Mouse (Mus musculus): ENCODE data around the gene C1qtnf4.

Gene C1qtnf4

DNA sequence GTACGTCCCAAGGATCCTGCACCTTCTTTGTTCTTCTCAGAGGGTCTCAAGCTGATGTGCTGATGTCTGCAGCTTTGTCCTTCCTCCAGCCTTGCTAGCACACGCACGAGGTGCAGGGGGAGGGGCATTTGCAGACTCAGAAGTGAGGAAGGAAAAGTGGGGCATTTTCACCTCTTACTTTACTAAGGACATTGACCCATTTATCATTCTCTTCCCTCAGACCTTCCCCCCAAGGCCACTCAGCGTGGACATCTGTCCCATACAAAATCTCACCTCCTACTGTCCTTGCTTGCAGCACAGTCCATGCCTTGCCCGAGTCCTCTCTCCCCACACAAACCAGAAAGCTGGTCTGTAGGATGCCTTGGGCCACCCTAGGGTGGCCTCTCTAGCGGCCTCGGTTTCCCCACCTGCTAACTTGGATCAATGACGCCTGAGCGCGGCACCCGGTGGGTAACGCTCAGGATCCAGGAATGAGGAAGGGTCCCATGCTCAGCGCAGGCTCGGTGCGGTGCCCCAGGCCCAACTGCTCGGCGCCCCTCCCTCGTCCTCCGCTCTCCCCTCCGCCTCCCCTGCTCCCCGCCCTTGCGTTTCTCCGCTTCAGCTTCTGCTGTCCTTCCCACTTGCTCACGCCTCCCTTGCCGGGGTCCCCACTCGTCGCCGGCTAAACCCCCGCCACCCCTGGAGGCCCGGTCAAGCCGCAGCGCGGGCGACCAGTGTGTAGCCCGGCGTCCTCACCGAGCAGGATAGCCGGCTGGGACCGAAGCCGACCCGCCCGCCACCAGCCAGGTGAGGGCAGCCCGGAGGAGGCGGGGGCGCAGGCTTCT lies at the start of gene C1qtnf4:
TSS of gene C1qtnf4 (plus strand) at position 643 of the 824 bp plus-strand sequence.
- peak; percentile 52 to 57 for DNase-seq (ENCODE audit: low spot score in 2 of 2)

DNA sequence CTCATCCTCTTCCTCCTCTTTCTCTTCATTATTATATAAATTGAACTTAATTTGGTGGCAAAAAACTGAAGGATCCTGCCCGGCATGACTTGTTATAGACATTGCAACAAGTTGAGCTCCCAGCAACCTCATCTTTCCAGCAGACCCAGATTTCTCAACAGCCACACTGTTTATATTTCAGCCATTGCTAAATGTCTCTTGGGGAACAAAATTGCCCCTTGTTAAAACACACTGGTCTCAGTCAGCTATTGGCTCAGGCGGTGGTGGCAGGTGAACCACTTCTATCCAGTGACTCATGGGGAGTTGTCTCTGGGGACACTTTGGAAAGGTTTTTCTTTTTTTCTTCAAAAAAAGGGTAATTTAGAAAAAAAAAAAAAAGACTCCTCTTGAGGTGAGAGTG lies 47.0 kb upstream of the C1qtnf4 start:
- DNase-seq (ENCODE audit: low spot score in 2 of 2), result no peak

DNA sequence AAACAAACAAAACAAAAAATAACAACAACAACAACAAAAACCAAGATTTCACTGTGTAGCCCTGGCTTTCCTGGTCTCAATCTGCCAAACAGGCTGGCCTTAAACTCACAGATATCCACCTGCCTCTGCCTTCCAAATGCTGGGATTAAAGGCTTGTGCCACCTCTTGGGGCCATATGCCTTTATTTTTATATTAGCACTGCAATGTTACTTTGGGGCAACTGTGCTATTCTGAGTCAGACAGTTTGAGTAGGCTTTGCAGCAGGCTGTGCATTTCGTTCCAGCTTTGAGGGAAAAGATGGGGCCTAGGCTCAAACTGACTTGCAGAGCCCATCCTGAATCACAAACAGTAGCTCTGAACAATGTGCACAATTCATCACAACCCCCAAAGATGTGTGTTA lies 42.0 kb upstream of the C1qtnf4 start:
- no peak for DNase-seq (ENCODE audit: low spot score in 2 of 2)

DNA sequence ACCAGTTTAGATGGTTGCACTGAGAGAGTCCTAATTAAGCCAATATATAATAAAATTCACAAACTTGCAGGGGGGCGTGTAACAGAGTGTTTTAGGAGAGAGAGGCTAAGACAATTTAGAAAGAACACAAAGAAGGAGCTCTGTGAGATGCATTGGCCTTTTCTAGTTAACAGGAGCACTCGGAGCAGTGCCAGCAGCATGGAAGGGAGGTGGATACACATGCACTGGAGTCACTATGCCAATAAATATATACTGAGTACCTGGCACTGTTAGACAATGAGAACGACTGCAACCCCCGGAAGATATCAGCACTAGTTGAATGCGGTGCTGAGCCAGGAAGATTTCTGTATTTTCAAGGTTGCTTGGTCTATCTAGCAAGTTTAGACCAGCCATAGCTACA lies 41.4 kb upstream of the C1qtnf4 start:
- DNase-seq (ENCODE audit: low spot score in 2 of 2), result no peak

DNA sequence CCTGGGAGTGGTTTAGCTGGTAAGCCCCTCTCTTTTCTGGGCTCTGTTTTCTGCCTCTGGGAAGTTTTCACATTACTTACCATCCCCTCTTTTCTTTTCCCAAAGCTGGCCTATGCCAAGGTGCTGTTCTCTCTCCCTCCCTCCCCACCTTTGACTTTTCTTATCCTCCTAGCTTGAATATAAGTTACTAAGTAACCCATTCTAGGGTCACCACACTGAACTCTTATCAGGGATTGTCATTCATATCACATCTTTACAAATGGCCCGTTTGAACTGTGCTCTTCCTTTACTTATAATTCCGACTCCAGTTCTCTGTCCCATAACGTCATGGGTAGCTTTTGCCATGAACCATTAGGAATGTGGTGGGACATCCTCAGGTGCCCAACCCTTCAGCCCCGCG lies 40.4 kb upstream of the C1qtnf4 start:
- DNase-seq (ENCODE audit: low spot score in 2 of 2), result no peak

DNA sequence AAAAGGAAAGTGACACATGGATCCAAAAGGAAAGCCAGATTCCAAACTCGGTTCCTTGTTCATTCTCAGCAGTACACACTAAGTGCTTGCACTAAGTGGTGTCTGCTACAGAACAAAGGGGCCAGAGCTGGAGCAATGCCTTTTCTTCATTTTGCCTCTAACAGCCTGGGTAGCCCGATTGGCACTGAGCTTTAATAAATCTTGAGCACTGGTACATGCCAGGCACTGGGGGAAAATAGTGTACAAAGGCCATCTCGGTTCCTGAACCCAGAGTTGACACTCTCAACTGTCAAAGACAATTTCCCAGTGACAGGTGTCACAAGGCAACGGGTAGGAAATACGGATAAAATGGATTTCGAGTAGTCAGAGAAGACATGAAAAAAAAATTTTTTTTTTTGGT lies 39.5 kb upstream of the C1qtnf4 start:
- no peak for DNase-seq (ENCODE audit: low spot score in 2 of 2)

DNA sequence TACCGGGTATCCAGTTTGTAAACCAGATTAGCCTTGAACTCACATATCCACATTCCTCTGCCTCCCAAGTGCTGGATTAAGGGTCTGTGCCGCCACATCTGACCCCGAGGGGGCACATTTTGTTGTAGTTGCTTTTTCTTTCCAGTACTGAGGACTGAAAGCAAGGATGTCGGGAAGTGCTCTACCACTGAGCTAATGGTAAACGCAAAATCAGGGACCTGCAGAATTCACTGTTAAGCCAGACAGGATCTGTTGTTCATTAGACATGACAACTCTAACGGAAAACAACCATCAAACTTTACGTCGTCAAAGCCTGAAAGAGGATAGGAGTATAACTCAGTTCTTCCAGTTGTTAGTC lies 39.1 kb upstream of the C1qtnf4 start:
- no peak for DNase-seq (ENCODE audit: low spot score in 2 of 2)

DNA sequence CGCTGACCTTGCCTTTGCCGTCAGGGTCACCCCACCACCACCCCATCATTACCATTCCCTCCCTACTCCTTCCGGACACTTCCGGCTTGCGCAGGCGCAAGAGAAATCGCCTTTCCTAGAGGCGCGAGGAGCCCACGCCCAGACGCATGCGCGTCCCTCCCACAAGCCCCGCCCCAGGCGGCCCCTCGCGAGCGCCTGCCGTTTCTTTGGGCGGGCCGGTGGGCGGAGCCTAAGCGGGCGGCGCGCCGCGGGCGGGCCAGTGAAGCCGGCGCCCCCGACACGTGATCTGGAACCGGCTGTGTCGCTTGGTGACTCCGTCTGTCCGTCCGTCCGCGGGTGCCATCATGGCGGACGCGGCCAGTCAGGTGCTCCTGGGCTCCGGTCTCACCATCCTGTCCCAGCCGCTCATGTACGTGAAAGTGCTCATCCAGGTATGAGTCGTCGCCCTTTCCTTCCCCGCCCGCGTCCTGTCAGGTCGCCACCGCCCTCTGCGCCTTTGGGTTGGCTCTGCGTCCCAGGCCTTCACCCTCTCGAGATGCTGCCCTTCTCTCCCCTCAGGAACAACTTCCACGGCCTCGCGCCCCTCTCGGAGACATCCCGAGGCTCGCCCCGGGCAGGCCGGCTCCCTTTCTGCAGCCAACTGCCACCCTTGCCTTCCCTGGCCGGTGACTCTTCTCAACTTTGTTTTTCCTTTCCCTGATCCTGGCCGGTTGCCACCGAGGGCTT lies 38.5 kb upstream of the C1qtnf4 start, which contains the start of gene Mtch2:
TSS of gene Mtch2 (plus strand) at position 201 of the 726 bp plus-strand sequence.
- peak; percentile 96 for DNase-seq (ENCODE audit: low spot score in 2 of 2)

DNA sequence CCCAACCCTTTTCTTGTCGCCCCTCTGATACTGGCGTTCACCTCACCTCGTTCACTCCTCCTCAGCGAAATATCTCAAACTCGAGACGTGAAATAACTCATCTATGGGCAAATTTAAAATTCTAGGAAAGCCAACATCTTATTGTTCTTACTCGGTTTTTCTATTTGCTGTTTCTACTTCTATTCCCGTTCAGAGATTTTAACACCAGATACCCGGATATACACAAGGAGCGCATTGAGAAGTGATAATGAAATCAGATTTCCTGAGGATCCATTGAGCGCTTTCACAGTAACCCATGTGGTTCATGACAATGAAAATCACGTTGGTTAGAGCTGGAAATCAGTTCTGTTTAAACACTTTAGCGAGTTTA lies 38.0 kb upstream of the C1qtnf4 start:
- DNase-seq (ENCODE audit: low spot score in 2 of 2), result no peak

DNA sequence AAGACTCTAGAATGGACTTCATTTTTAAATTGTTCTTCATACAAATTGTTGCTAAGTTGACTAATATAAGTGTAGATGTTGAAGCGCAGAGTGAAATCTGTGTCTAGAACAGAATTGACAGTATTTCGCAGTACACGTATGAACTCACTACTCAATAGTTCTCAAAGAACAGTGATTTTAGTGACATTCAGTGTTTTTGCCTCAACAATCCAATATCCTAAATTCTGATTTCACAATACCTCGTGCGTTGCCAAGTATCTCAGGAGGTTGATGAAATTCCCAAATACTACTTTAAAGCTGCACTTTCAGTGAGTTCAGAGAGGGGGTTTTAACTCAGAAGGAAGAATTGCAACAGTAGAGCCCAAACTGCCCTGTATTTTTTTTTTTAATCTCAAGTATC lies 37.3 kb upstream of the C1qtnf4 start:
- DNase-seq (ENCODE audit: low spot score in 2 of 2), result no peak

DNA sequence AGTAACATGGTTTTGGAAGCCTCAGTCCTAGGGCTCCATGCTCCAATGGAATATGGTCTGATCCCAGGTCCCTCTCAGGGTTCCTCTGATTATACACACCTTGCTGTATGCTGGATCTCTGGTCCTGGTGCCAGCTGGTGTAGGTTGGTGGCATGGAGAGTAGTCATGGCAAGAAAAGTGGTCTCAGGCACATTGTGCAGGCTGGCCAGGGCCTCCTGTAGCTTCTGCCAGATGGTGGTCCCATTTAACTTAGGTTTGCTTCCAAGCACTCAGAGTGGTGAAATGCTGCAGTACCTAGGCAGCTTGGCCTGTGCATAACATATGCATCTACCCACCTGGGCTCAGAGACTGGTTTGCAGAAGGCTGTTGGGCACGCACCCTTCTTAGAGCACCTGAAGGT lies 35.3 kb upstream of the C1qtnf4 start:
- no peak for DNase-seq (ENCODE audit: low spot score in 2 of 2)

DNA sequence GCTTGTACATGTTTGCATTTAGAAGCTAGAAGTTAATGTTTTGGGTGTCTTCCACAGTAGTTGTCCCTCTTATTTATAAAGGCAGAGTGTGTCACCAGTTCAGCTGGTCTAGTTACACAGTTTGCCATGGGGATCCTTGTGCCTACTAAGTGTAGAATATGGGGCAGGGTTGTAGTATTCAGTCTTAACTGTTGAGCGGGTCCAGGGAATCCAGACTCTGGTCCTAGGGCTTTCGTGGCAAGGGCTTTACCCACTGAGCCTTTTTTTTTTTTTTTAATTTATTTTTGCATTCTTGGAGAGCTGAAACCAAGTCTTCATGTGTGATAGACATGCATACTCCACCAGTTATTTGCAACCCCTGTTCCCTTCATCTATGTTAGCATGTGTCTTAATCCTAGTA lies 24.2 kb upstream of the C1qtnf4 start:
- DNase-seq (ENCODE audit: low spot score in 2 of 2), result no peak

DNA sequence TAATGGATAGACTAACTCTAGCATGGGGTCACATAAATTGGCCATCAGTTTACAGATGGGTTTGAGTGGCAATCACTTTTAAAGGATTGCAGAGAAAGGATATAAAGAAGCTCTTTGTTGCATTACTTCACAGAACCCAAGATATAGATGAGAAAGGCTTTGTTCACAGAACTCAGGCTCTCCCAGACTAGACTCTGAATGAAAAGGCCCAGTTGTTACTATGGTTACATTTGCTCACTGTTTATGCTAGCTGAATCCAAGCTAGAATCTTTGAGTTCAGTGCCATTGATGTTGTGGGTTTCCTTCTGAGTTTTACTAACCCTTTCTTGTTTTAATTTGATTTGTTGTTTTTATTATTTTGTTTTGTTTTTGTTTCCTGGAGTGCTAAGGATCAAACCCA lies 21.5 kb upstream of the C1qtnf4 start:
- DNase-seq (ENCODE audit: low spot score in 2 of 2), result no peak

DNA sequence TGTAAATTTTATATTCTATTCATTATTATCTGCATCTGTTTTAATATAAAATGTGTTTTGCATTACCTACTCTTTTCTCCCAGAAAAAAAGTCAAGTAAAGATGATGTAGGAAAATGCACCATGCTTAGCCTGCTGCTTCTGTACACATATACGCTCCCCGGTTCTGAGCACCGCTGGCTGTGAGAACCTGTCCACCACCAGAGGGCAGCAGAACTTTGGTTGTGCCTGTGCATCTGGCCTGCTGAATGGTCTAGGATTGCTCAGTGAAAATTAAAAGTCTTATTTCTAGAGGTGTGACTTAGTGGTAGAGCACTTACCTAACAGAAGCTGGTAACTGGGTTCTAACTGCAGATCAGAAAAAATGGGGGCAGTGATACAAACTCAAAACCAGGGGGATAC lies 19.1 kb upstream of the C1qtnf4 start:
- DNase-seq (ENCODE audit: low spot score in 2 of 2), result peak; percentile 94 to 96

DNA sequence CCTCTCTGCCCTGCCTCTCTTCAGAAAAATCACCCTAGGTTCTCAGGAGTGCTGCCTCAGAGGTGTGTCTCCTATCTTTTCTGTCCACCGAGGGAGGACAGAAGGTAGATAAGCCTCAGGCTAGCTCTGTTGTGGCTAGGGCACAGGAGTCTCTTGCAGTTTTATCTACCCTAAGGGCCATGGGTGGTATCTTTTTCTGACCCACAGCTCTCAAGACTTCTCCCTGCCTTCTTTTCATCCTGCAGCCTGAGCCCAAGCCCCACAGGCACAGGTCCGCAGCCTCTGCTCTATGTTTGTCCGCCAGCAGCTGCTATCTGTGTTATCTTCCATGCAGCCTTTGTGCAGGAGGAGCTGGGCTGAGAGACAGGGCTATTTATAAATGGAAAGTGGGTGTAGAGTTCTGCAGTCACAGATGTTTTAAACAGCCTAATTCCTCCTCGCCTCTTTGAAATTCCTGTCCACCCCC lies 15.5 kb upstream of the C1qtnf4 start:
- peak; percentile 64 to 66 for DNase-seq (ENCODE audit: low spot score in 2 of 2)

DNA sequence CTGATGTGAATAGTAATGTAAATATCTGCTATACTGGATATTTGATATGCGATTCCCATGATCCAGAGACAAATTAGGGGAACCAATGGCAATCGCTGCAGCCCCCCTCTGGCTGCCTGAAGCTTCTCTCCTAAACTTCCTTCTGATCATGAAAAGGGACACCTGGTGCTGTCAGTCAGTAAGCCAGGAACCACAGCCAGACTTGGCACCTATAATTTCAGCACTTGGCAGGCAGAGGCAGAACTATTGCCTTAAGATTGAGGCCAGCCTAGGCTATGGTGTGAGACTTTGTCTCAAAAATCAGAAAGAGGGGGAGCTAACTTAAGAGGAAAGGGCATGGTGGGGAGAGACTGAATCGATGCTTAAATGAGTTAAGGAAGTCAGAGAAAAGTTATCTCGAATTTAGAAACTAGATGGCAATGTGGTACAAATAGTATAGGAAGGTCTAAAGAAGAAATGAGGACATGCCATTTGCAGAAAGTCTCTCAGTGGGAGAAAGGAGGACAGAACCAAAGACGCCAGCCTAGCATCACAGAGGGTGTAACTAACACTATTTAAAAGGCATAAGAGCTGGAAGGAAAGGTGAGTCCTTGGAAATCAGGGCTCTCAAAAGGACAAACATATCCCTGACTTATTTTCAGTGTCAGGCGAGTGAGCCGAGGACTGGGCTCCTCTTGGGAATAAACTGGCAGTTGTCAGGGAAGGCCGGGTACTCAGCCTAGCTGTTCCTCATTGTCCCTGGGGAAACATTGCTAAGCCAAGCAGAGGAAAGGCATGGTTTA lies 14.3 kb upstream of the C1qtnf4 start:
- DNase-seq (ENCODE audit: low spot score in 2 of 2), result peak in 1 of 2 experiments; percentile 41

DNA sequence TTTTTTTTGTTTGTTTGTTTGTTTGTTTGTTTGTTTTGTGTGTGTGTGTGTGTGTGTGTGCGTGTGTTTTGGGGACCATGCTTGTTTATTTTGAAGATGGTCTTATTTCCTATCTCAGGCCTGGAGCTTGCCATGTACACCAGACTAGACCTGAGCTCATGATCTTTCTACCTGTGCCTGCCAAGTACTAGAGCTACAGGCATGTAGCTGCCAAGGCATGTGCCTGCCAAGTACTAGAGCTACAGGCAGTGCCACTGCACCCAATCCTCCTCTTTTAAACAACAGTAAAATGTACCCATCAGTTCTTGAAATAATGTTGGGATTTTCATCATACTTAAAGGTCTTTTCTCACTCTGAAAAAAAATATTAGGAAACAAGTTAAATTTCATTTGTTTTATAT lies 11.6 kb upstream of the C1qtnf4 start:
- no peak for DNase-seq (ENCODE audit: low spot score in 2 of 2)

DNA sequence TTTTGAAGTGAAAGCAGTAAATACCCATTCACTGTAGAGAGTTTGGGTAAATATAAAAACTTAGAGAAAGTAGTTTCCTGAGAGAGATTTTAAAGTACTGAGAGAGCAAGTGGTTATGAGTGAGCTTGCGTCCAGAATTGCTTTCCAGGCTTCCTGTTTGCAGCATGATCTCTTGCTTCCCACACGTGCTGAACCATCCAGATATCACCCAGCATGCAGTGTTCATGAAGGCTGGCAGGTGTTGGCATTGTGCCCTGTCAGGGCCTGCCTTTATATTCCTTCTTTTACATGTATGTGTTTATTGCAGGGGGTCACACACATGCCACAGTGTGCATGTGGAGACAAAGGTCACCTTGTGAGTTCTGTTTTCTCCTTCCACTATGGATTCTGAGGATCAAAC lies 10.4 kb upstream of the C1qtnf4 start:
- no peak for DNase-seq (ENCODE audit: low spot score in 2 of 2)

DNA sequence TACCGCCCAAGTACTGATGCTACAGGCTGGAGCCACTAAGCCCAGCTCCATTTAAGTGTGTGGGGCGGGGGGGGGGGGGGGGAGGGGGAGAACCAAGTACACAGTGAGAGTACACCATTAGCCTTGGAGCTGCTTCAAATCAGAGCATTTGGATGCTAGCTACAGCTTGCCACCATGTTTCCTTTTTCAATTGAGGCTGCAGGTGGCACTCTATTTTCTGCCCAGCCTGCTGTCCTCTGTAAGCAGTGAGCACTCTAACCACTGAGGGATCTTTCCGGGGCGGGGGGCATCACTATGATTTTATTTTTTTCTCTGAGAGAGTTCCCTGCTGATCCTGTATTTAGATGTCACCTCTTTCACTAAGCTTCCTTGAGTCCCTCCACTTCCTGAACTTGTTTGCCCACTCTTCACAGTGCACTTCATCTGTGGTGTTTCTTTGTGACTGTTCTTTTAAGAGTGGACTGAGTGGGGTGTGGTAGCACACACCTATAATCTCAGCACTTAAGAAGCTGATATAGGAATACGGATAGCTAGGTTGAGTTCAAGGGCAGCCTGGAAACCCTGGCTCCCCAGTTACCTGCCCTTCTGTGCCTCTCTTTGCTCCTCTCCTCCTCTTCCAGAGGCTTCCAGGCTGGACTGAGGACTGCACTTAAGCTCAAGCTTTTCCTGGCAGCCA lies 7.9 kb upstream of the C1qtnf4 start:
- DNase-seq (ENCODE audit: low spot score in 2 of 2), result no peak

DNA sequence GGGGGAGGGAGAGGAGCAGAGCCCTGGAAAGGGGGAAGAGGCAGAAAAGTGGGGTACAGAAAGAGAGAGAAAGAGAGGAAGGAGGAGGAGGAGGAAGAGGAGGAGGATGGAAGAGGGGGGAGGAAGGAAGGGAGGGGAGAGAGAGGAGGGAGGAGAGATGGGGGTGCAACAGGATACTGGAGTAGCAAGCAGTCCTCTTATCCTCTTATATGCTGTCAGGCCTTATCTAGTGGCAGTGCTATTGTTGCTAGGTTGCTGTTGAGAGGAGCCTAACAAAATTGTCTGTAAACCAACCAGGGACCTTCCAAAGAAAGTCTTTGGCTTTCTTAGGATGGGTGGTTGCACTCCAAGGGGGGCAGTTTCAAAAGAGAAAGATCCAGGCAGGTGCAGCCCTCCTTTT lies 6.2 kb upstream of the C1qtnf4 start:
- DNase-seq (ENCODE audit: low spot score in 2 of 2), result no peak

DNA sequence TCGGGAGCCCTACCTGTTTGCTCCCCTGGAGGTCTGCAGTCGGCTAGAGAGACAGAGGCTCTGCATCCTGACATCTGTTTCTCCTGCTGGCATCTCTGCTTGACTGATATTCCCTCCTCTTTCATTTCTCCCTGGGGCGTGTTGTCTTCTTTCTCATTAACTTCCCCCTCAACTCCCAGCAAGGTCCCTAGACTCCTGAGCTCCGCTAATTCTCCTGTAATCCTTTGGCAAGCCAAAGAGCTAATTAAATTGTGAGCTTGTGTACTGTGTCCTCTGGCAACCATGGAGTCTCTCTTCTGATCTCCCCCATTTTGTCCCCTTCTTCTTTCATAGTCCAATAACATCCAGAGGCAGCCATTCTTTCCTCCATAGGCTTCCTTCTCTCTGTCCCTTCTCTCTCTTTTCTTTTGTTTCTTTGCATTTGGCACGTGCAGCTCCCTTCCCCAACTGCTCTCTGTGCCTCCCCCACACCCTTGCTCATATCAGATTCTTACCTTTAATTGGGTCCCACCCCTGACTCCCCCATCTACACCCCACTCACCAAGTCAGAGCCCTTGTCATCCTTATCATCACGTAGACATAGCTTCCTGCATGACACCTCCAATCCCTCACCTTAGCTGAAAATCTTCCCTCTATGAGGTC lies 5.4 kb upstream of the C1qtnf4 start:
- no peak for DNase-seq (ENCODE audit: low spot score in 2 of 2)

All from right cerebral cortex, adult 2 months (tissue).